Mouse (Mus musculus): ENCODE measurements around the gene Slfn4. TPM values are rescaled to one million over a fixed set of nuclear protein-coding genes. Genes with fewer than 3 reads are reported as not detected.
"Not testable (repeated sequence)": the region's sequence is repeated elsewhere in the genome, so short reads cannot be mapped to it uniquely, and the experiment has no call there.

The Slfn4 gene
- polyA plus RNA-seq (2012; rRNA removed): 0.18 and 0.46 TPM in 2 replicates
- polyA plus RNA-seq (2014; fragmentation: Nextera tagmentation; extraction: Ambion mirVana): 0.04 and 0.11 TPM in 2 replicates

- no peak for TF ChIP-seq POLR2A (IDR thresholded peaks at IDR 0.05; ENCODE audit: borderline replicate concordance, extremely low read depth, insufficient read depth, insufficient read length)
- no peak within 1 kb of the TSS for H3K4me3 ChIP-seq (replicated peaks; ENCODE audit: low read length)
- DNase-seq (ENCODE audit: low spot score) (no peak), ATAC-seq (ENCODE audit: low FRiP score, low read depth) (no peak)
- no peak within 1 kb of the TSS for H3K27ac ChIP-seq (replicated peaks; ENCODE audit: low read depth, low read length)
- H3K36me3 ChIP-seq (ENCODE audit: control insufficient read depth, insufficient read depth, low read length): no peaks in the 10 kb centered on the region
- H3K27me3 ChIP-seq (ENCODE audit: control insufficient read depth, insufficient read depth, low read length): no peaks in the 10 kb centered on the region
- no peaks in the 10 kb centered on the region for H3K4me1 ChIP-seq (ENCODE audit: control insufficient read depth, insufficient read depth, low read length)
- H3K9ac ChIP-seq (ENCODE audit: low read depth, low read length, severe bottlenecking): no peak within 1 kb of the TSS
- no peaks in the 10 kb centered on the region for H3K9me3 ChIP-seq (ENCODE audit: control insufficient read depth, low read length)
- 84% methylated on average over 12 of the region's 12 CpGs for WGBS
- no peak within 1 kb of the TSS for H3K4me2 ChIP-seq (replicated peaks; ENCODE audit: low read depth, low read length, severe bottlenecking)
These were observed at the start of gene Slfn4 for GRCm38 (mm10) chr11:83174948-83175539. Gene Slfn4 (plus strand): TSS chr11:83175186.

DNA sequence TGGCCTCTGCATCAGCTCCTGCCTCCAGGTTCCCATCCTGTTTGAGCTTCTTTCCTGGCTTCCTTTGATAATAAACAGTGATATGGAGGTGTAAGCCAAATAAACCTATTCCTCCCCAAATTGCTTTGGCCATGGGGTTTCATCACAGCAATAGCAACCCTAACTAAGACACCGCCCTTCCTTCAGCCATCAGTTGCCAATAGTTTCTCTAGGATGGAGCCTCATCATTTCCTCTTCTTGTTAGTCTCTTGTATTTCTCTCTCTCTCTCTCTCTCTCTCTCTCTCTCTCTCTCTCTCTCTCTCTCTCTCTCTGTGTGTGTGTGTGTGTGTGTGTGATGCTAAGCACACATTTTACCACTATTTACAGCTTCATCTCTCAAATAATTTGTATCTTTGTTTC, 49.4 kb upstream of the Slfn4 start:
- not testable (repeated sequence) for H3K4me3 ChIP-seq (replicated peaks; ENCODE audit: low read length); DNase-seq (ENCODE audit: low spot score); H3K4me1 ChIP-seq (ENCODE audit: control insufficient read depth, insufficient read depth, low read length); H3K9me3 ChIP-seq (ENCODE audit: control insufficient read depth, low read length); H3K9ac ChIP-seq (ENCODE audit: low read depth, low read length, severe bottlenecking); H3K27me3 ChIP-seq (ENCODE audit: control insufficient read depth, insufficient read depth, low read length); ATAC-seq (ENCODE audit: low FRiP score, low read depth); H3K36me3 ChIP-seq (ENCODE audit: control insufficient read depth, insufficient read depth, low read length); H3K4me2 ChIP-seq (replicated peaks; ENCODE audit: low read depth, low read length, severe bottlenecking); H3K27ac ChIP-seq (replicated peaks; ENCODE audit: low read depth, low read length)
- no CpG with 5 or more reads among the region's 1 CpGs for WGBS

DNA sequence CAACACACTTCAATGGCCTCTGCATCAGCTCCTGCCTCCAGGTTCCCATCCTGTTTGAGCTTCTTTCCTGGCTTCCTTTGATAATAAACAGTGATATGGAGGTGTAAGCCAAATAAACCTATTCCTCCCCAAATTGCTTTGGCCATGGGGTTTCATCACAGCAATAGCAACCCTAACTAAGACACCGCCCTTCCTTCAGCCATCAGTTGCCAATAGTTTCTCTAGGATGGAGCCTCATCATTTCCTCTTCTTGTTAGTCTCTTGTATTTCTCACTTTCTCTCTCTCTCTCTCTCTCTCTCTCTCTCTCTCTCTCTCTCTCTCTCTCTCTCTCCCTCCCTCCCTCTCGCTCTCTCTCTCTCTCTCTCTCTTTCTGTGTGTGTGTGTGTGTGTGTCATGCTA, 37.7 kb upstream of the Slfn4 start:
- not testable (repeated sequence) for ATAC-seq (ENCODE audit: low FRiP score, low read depth); H3K4me3 ChIP-seq (replicated peaks; ENCODE audit: low read length); H3K4me2 ChIP-seq (replicated peaks; ENCODE audit: low read depth, low read length, severe bottlenecking); H3K9me3 ChIP-seq (ENCODE audit: control insufficient read depth, low read length); H3K36me3 ChIP-seq (ENCODE audit: control insufficient read depth, insufficient read depth, low read length); H3K9ac ChIP-seq (ENCODE audit: low read depth, low read length, severe bottlenecking); H3K27ac ChIP-seq (replicated peaks; ENCODE audit: low read depth, low read length); DNase-seq (ENCODE audit: low spot score); H3K4me1 ChIP-seq (ENCODE audit: control insufficient read depth, insufficient read depth, low read length); H3K27me3 ChIP-seq (ENCODE audit: control insufficient read depth, insufficient read depth, low read length)
- 100% methylated on average over 1 of the region's 2 CpGs for WGBS

GRCm38 (mm10) chr11:83148939-83149338, 26.0 kb upstream of the Slfn4 start:
- no CpG with 5 or more reads among the region's 1 CpGs for WGBS
- not testable (repeated sequence) for ATAC-seq (ENCODE audit: low FRiP score, low read depth); H3K4me2 ChIP-seq (replicated peaks; ENCODE audit: low read depth, low read length, severe bottlenecking)

GRCm38 (mm10) chr11:83191134-83191893, 16.3 kb downstream of the Slfn4 start, which contains the start of gene Slfn3:
Gene Slfn3 (plus strand): TSS chr11:83191330.
- H3K4me2 ChIP-seq (replicated peaks; ENCODE audit: low read depth, low read length, severe bottlenecking): no peak within 1 kb of the TSS
- H3K4me1 ChIP-seq (ENCODE audit: control insufficient read depth, insufficient read depth, low read length): no peaks in the 10 kb centered on the region
- no peaks in the 10 kb centered on the region for H3K36me3 ChIP-seq (ENCODE audit: control insufficient read depth, insufficient read depth, low read length)
- no peak within 1 kb of the TSS for H3K4me3 ChIP-seq (replicated peaks; ENCODE audit: low read length)
- DNase-seq (ENCODE audit: low spot score): no peak
- no peak within 1 kb of the TSS for H3K27ac ChIP-seq (replicated peaks; ENCODE audit: low read depth, low read length)
- WGBS: 63% methylated on average over 12 of the region's 12 CpGs
- no peak within 1 kb of the TSS for H3K9ac ChIP-seq (ENCODE audit: low read depth, low read length, severe bottlenecking)
- ATAC-seq (ENCODE audit: low FRiP score, low read depth): no peak
- H3K27me3 ChIP-seq (ENCODE audit: control insufficient read depth, insufficient read depth, low read length): no peaks in the 10 kb centered on the region
- no peak for TF ChIP-seq POLR2A (IDR thresholded peaks at IDR 0.05; ENCODE audit: borderline replicate concordance, extremely low read depth, insufficient read depth, insufficient read length)
- H3K9me3 ChIP-seq (ENCODE audit: control insufficient read depth, low read length): no peaks in the 10 kb centered on the region

More at GRCm38 (mm10) chr11:83148939-83149338, 26.0 kb upstream of the Slfn4 start:
- H3K27ac ChIP-seq (replicated peaks; ENCODE audit: low read depth, low read length); H3K9me3 ChIP-seq (ENCODE audit: control insufficient read depth, low read length); H3K4me1 ChIP-seq (ENCODE audit: control insufficient read depth, insufficient read depth, low read length); H3K27me3 ChIP-seq (ENCODE audit: control insufficient read depth, insufficient read depth, low read length); H3K36me3 ChIP-seq (ENCODE audit: control insufficient read depth, insufficient read depth, low read length); H3K9ac ChIP-seq (ENCODE audit: low read depth, low read length, severe bottlenecking); DNase-seq (ENCODE audit: low spot score); H3K4me3 ChIP-seq (replicated peaks; ENCODE audit: low read length): not testable (repeated sequence)

Data from limb, embryonic 14.5 days (tissue).